Mouse (Mus musculus): ENCODE data around the gene Isoc2a. TPM values are rescaled to one million over a fixed set of nuclear protein-coding genes. Genes with fewer than 3 reads are reported as not detected.

The Isoc2a gene
- total RNA-seq, 1 experiment: 16.1 TPM

DNA sequence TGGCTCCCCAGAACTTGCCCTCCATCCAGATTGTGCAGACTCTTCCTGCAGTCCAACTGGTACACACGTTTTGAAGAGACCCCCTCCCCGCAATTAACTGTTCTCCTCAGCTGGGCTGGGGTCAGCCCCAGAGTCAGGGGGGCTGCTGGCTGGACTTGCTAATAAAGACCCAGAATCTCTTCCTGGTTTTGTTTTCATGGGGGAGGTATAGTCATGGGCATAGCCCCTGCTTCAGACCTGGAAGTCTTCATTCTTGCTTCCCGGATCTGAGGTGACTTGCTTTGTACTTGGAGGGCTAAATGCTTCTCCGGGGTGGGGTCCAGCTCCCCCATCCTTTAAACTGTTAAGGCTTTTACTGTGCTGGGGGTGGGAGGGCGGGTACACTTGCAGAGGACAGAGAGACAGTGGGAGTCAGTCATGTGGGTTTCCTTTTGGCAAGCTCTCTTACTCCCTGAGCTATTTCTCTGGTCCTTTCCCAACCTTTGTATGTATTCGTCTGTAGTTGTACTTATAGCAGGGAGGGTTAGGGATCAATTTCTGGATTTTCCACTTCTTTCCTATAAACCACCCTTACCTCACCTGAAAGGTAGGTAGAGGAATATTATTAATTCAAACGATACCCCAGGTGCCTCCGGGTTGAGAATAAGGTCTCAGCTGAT, 45.0 kb downstream of the Isoc2a start, which contains the start of gene Nat14:
Gene Nat14, plus strand, starts transcription at position 205 of the 659 bp plus-strand sequence.
- TF ChIP-seq MAFK (IDR thresholded peaks at IDR 0.05; ENCODE audit: insufficient read depth, low read depth, low read length) (no peak), HCFC1 (IDR thresholded peaks at IDR 0.05; ENCODE audit: borderline replicate concordance, insufficient read depth, low read length) (no peak), CHD2 (IDR thresholded peaks at IDR 0.05; ENCODE audit: low read depth, low read length) (no peak), ZNF384 (IDR thresholded peaks at IDR 0.05; ENCODE audit: low read depth, low read length) (no peak), ZC3H11A (IDR thresholded peaks at IDR 0.05; ENCODE audit: borderline replicate concordance, low read depth, low read length) (no peak)
- Histone ChIP-seq H3K4me3 (ENCODE audit: insufficient read depth in 1 of 2, low read depth in 1 of 2, low read length in 2 of 2, poor library complexity in 1 of 2, severe bottlenecking in 1 of 2) (peak within 1 kb of the TSS; percentile 32 to 54; a peak in 3 of 4 replicates), H3K27ac (ENCODE audit: insufficient read depth, low read depth, low read length, poor library complexity, severe bottlenecking) (no peak within 1 kb of the TSS), H3K9me3 (ENCODE audit: control insufficient read depth, insufficient read depth, low read depth, low read length) (no peaks in the 10 kb centered on the region), H3K4me1 (ENCODE audit: control insufficient read depth in 2 of 2, insufficient read depth in 2 of 2, low read length in 2 of 2, poor library complexity in 1 of 2) (peaks cover 4 to 45% of the 10 kb centered on the region in 2 experiments; a peak in 3 of 4 replicates), H3K9ac (ENCODE audit: insufficient read depth, low read depth, low read length, poor library complexity, severe bottlenecking) (no peak within 1 kb of the TSS), H3K36me3 (ENCODE audit: control insufficient read depth, insufficient read depth, low read length, poor library complexity, severe bottlenecking) (peaks cover 8% of the 10 kb centered on the region; the same call in 1 of the 2 replicates)
- in situ Hi-C loops (cut with MboI; ENCODE audit: low sequenced_read_pairs in 2 of 2, unreplicated experiment in 2 of 2): no loop called here
- DNase-seq (ENCODE audit: low read depth, low spot score): no peak

DNA sequence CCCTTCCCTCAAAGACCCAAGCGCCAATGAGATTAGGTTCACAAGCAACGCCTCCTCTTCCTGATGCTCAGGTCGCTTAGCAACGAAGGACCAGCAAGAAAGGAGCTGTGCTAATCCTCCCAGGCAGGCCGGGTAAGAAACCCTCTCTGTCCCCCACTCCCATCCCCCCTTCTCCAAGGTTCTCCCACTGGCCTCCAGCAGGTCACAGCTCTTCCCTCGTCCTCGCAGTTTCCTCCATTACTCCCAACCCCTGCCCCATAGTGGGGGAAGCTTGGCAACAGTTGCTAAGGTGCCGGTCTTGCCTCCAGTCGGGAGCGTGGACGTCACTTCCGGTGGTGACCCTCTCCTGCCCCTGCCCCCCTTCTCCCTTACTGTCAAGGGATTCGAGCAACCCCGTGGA, 45.6 kb downstream of the Isoc2a start:
- in situ Hi-C loops (cut with MboI; ENCODE audit: low sequenced_read_pairs in 2 of 2, unreplicated experiment in 2 of 2): no loop called here
- no peaks in the 10 kb centered on the region for H3K9me3 ChIP-seq (ENCODE audit: control insufficient read depth, insufficient read depth, low read depth, low read length)
- H3K4me3 ChIP-seq (ENCODE audit: insufficient read depth in 1 of 2, low read depth in 1 of 2, low read length in 2 of 2, poor library complexity in 1 of 2, severe bottlenecking in 1 of 2): peak overlapping the region; percentile 32 to 54; a peak in 3 of 4 replicates
- no peak for TF ChIP-seq MAFK (IDR thresholded peaks at IDR 0.05; ENCODE audit: insufficient read depth, low read depth, low read length)
- TF ChIP-seq HCFC1 (IDR thresholded peaks at IDR 0.05; ENCODE audit: borderline replicate concordance, insufficient read depth, low read length): no peak
- TF ChIP-seq ZC3H11A (IDR thresholded peaks at IDR 0.05; ENCODE audit: borderline replicate concordance, low read depth, low read length): no peak
- TF ChIP-seq CHD2 (IDR thresholded peaks at IDR 0.05; ENCODE audit: low read depth, low read length): no peak
- no peak for TF ChIP-seq ZNF384 (IDR thresholded peaks at IDR 0.05; ENCODE audit: low read depth, low read length)
- no peak overlapping the region for H3K27ac ChIP-seq (ENCODE audit: insufficient read depth, low read depth, low read length, poor library complexity, severe bottlenecking)
- DNase-seq (ENCODE audit: low read depth, low spot score): no peak
- peaks cover 4 to 45% of the 10 kb centered on the region in 2 experiments; a peak in 3 of 4 replicates for H3K4me1 ChIP-seq (ENCODE audit: control insufficient read depth in 2 of 2, insufficient read depth in 2 of 2, low read length in 2 of 2, poor library complexity in 1 of 2)
- peaks cover 8% of the 10 kb centered on the region; the same call in 1 of the 2 replicates for H3K36me3 ChIP-seq (ENCODE audit: control insufficient read depth, insufficient read depth, low read length, poor library complexity, severe bottlenecking)
- H3K9ac ChIP-seq (ENCODE audit: insufficient read depth, low read depth, low read length, poor library complexity, severe bottlenecking): no peak overlapping the region

DNA sequence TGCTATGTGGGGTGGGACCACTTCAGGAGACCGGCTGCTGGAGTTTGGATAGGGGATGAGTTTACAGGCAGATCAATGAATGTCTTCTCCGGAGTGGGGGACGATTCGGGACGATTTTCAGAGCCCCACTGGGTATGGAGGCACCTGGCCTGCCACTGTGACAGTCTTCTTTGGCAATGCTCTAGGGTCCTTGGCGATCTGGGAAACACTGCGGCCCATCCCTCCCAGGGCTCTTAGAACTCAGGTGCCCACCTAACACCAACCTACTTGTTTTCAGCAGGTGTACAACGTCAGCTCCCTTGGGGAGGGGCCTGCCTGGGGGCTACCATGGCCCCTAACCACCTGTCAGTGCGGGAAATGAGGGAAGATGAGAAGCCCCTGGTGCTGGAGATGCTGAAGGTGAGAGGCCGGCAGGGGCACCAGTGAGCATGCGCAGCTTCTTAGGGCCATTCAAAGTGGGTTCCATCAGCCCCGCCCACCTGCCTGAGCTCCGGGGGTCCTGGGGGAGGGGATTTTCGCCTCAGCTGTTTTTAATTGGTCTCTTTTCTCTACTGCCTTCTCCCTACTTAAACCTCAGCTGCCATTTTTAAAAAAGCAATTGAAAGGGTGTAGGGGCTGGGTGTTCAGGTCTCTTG, 46.1 kb downstream of the Isoc2a start:
- no peak for TF ChIP-seq MAFK (IDR thresholded peaks at IDR 0.05; ENCODE audit: insufficient read depth, low read depth, low read length)
- no peak for TF ChIP-seq ZC3H11A (IDR thresholded peaks at IDR 0.05; ENCODE audit: borderline replicate concordance, low read depth, low read length)
- no peak for TF ChIP-seq CHD2 (IDR thresholded peaks at IDR 0.05; ENCODE audit: low read depth, low read length)
- TF ChIP-seq HCFC1 (IDR thresholded peaks at IDR 0.05; ENCODE audit: borderline replicate concordance, insufficient read depth, low read length): no peak
- H3K4me1 ChIP-seq (ENCODE audit: control insufficient read depth in 2 of 2, insufficient read depth in 2 of 2, low read length in 2 of 2, poor library complexity in 1 of 2): peaks cover 4 to 45% of the 10 kb centered on the region in 2 experiments; a peak in 3 of 4 replicates

DNA sequence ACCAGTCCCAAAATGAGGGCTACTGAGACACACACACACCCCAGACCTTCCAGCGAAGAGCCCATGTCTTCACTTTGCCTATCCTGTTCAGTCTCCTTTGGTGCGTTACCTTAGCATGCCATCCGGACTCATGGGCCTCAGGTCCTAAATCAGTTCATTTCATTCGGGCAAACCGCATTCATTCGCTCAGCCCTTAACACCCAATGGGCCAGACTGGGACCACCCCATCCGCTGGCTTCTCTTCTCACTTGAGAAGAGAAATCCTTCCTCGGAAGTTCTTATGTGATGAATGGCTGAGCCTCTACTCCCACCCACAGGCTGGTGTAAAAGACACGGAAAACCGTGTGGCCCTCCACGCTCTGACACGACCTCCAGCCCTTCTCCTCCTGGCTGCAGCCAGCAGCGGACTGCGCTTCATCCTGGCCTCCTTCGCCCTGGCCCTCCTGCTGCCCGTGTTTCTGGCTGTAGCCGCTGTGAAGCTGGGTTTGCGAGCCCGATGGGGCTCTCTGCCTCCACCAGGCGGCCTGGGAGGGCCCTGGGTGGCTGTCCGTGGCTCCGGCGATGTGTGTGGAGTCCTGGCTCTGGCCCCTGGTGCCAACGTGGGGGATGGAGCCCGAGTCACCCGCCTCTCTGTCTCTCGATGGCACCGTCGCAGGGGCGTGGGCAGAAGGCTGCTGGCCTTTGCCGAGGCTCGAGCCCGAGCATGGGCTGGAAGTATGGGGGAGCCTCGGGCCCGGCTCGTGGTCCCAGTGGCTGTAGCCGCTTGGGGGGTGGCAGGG, 46.8 kb downstream of the Isoc2a start:
- Histone ChIP-seq H3K27ac (ENCODE audit: insufficient read depth, low read depth, low read length, poor library complexity, severe bottlenecking) (no peak overlapping the region), H3K4me1 (ENCODE audit: control insufficient read depth in 2 of 2, insufficient read depth in 2 of 2, low read length in 2 of 2, poor library complexity in 1 of 2) (peaks cover 4 to 42% of the 10 kb centered on the region in 2 experiments; a peak in 3 of 4 replicates), H3K4me3 (ENCODE audit: insufficient read depth in 1 of 2, low read depth in 1 of 2, low read length in 2 of 2, poor library complexity in 1 of 2, severe bottlenecking in 1 of 2) (peak overlapping the region; percentile 38 to 54; a peak in 3 of 4 replicates), H3K36me3 (ENCODE audit: control insufficient read depth, insufficient read depth, low read length, poor library complexity, severe bottlenecking) (peaks cover 5% of the 10 kb centered on the region; the same call in 1 of the 2 replicates), H3K9ac (ENCODE audit: insufficient read depth, low read depth, low read length, poor library complexity, severe bottlenecking) (peak overlapping the region; percentile 28), H3K9me3 (ENCODE audit: control insufficient read depth, insufficient read depth, low read depth, low read length) (no peaks in the 10 kb centered on the region)
- in situ Hi-C loops (cut with MboI; ENCODE audit: low sequenced_read_pairs in 2 of 2, unreplicated experiment in 2 of 2): no loop called here
- TF ChIP-seq CHD2 (IDR thresholded peaks at IDR 0.05; ENCODE audit: low read depth, low read length) (no peak), HCFC1 (IDR thresholded peaks at IDR 0.05; ENCODE audit: borderline replicate concordance, insufficient read depth, low read length) (no peak), ZC3H11A (IDR thresholded peaks at IDR 0.05; ENCODE audit: borderline replicate concordance, low read depth, low read length) (no peak), MAFK (IDR thresholded peaks at IDR 0.05; ENCODE audit: insufficient read depth, low read depth, low read length) (no peak), ZNF384 (IDR thresholded peaks at IDR 0.05; ENCODE audit: low read depth, low read length) (no peak)
- no peak for DNase-seq (ENCODE audit: low read depth, low spot score)

More for the DNA sequence above, 46.1 kb downstream of the Isoc2a start:
- Histone ChIP-seq H3K27ac (ENCODE audit: insufficient read depth, low read depth, low read length, poor library complexity, severe bottlenecking) (no peak overlapping the region; the same call in 1 of the 2 replicates), H3K9ac (ENCODE audit: insufficient read depth, low read depth, low read length, poor library complexity, severe bottlenecking) (peak overlapping the region; percentile 28; the same call in 1 of the 2 replicates), H3K36me3 (ENCODE audit: control insufficient read depth, insufficient read depth, low read length, poor library complexity, severe bottlenecking) (peaks cover 8% of the 10 kb centered on the region; the same call in 1 of the 2 replicates), H3K4me3 (ENCODE audit: insufficient read depth in 1 of 2, low read depth in 1 of 2, low read length in 2 of 2, poor library complexity in 1 of 2, severe bottlenecking in 1 of 2) (peak overlapping the region; percentile 38 to 54; a peak in 3 of 4 replicates), H3K9me3 (ENCODE audit: control insufficient read depth, insufficient read depth, low read depth, low read length) (no peaks in the 10 kb centered on the region)
- in situ Hi-C loops (cut with MboI; ENCODE audit: low sequenced_read_pairs in 2 of 2, unreplicated experiment in 2 of 2): no loop called here
- DNase-seq (ENCODE audit: low read depth, low spot score): peak; percentile 86

All from ES-E14 (cell line).